Comparison of ENCODE assay signal across 7 mouse cellular contexts in the genomic region with DNA sequence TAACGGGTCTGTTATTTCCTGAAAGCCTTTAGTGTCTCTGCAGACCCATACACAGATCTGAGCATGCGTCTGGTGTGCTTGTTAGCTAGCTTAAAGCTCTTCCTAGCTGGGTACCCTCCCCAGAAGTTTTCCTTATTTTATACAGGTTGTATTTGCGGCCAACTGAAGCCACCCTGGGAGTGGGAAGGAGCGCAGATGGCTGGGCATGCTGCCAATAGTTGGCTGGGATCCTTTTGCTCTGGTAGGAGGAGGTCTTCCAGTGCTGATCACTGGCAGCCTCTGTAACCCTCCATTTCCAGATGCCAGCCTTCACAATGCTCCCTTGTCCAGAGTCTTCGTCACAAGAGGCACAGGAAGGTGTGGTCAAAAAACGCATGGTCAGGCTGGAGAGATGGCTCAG. TPM values are rescaled to one million over a fixed set of nuclear protein-coding genes. Genes with fewer than 3 reads are reported as not detected.
DNase-seq lines count a peak whose midpoint lies in the region; ATAC-seq lines count a peak whose summit lies in the region.

No protein-coding gene starts in this region.

- H3K9me3 ChIP-seq in neural tube, embryonic 12.5 days, result no peaks in the 10 kb centered on the region
- no peaks in the 10 kb centered on the region for H3K9me3 ChIP-seq in embryonic facial prominence, embryonic 13.5 days
- H3K9me3 ChIP-seq in hindbrain, embryonic 14.5 days (ENCODE audit: control insufficient read depth, low read length), result no peaks in the 10 kb centered on the region

- 56% methylated on average over 6 of the region's 6 CpGs for WGBS in neural tube, embryonic 12.5 days
- WGBS in embryonic facial prominence, embryonic 13.5 days, result 22% methylated on average over 6 of the region's 6 CpGs
- WGBS in hindbrain, embryonic 14.5 days, result 43% methylated on average over 6 of the region's 6 CpGs

- peak; percentile 68 for ATAC-seq in neural tube, embryonic 12.5 days (ENCODE audit: low FRiP score, low read depth)
- ATAC-seq in embryonic facial prominence, embryonic 13.5 days (ENCODE audit: insufficient number of reproducible peaks, insufficient read depth, low FRiP score, low TSS enrichment, low read depth), result peak; percentile 81; the same call in 1 of the 2 replicates
- peak; percentile 88 for ATAC-seq in hindbrain, embryonic 14.5 days (ENCODE audit: low FRiP score)

- no peak overlapping the region for H3K4me2 ChIP-seq in neural tube, embryonic 12.5 days (replicated peaks)
- H3K4me2 ChIP-seq in embryonic facial prominence, embryonic 13.5 days, result peak overlapping the region; percentile 10; the same call in 1 of the 2 replicates
- no peak overlapping the region for H3K4me2 ChIP-seq in hindbrain, embryonic 14.5 days (replicated peaks)

- H3K4me3 ChIP-seq in neural tube, embryonic 12.5 days, result no peak overlapping the region
- no peak overlapping the region for H3K4me3 ChIP-seq in embryonic facial prominence, embryonic 13.5 days
- H3K4me3 ChIP-seq in hindbrain, embryonic 14.5 days (replicated peaks; ENCODE audit: low read length), result no peak overlapping the region

- no peaks in the 10 kb centered on the region for H3K27me3 ChIP-seq in neural tube, embryonic 12.5 days (replicated peaks)
- H3K27me3 ChIP-seq in embryonic facial prominence, embryonic 13.5 days, result no peaks in the 10 kb centered on the region
- H3K27me3 ChIP-seq in hindbrain, embryonic 14.5 days (ENCODE audit: control insufficient read depth, insufficient read depth, low read length), result no peaks in the 10 kb centered on the region

- H3K36me3 ChIP-seq in neural tube, embryonic 12.5 days, result peaks cover 8% of the 10 kb centered on the region
- H3K36me3 ChIP-seq in embryonic facial prominence, embryonic 13.5 days, result peaks cover 14% of the 10 kb centered on the region
- peaks cover 24% of the 10 kb centered on the region for H3K36me3 ChIP-seq in hindbrain, embryonic 14.5 days (replicated peaks; ENCODE audit: control insufficient read depth, insufficient read depth)

- no peak overlapping the region for H3K27ac ChIP-seq in neural tube, embryonic 12.5 days
- peak overlapping the region; percentile 75 for H3K27ac ChIP-seq in embryonic facial prominence, embryonic 13.5 days
- H3K27ac ChIP-seq in hindbrain, embryonic 14.5 days, result peak overlapping the region; percentile 54

- H3K4me1 ChIP-seq in neural tube, embryonic 12.5 days, result peaks cover 9% of the 10 kb centered on the region; the same call in 1 of the 2 replicates
- H3K4me1 ChIP-seq in embryonic facial prominence, embryonic 13.5 days, result peaks cover 21% of the 10 kb centered on the region
- no peaks in the 10 kb centered on the region for H3K4me1 ChIP-seq in hindbrain, embryonic 14.5 days (replicated peaks; ENCODE audit: control insufficient read depth, insufficient read depth, low read length)

- no peak for DNase-seq in neural tube, embryonic 10.5 days (ENCODE audit: extremely low spot score, low spot score)
- DNase-seq in hindbrain, embryonic 14.5 days (ENCODE audit: low spot score), result peak; percentile 78
- peak; percentile 30 for DNase-seq in left cerebral cortex, adult 11 months (ENCODE audit: low spot score)
- peak; percentile 22 for DNase-seq in ovary, postnatal 14 days (ENCODE audit: low spot score)
- DNase-seq in c-Kit-positive CD71-positive TER-119-positive erythroid progenitor cells, embryonic 14.5 days (ENCODE audit: low spot score), result no peak

- no peak overlapping the region for H3K9ac ChIP-seq in neural tube, embryonic 12.5 days
- H3K9ac ChIP-seq in embryonic facial prominence, embryonic 13.5 days, result no peak overlapping the region
- H3K9ac ChIP-seq in hindbrain, embryonic 14.5 days, result no peak overlapping the region

RNA-seq across cellular contexts. Expression of gene Gm35549, which starts 7.0 kb away (rescaled TPM):
- 0.34 TPM in 1 of 2 replicates, not detected in the other for polyA plus RNA-seq in neural tube, embryonic 12.5 days (2016; fragmentation: Nextera tagmentation; extraction: Ambion mirVana)
- polyA plus RNA-seq in embryonic facial prominence, embryonic 13.5 days (2015; fragmentation: Nextera tagmentation; extraction: Ambion mirVana), result 0.62 and 0.73 TPM in 2 replicates
- 0.56 and 0.95 TPM in 2 replicates for polyA plus RNA-seq in hindbrain, embryonic 14.5 days (2014; fragmentation: Nextera tagmentation; extraction: Ambion mirVana)

RNA-seq across cellular contexts. Expression of gene Zfp445, which starts 29.0 kb away (rescaled TPM):
- polyA plus RNA-seq in neural tube, embryonic 12.5 days (2016; fragmentation: Nextera tagmentation; extraction: Ambion mirVana), result 101 and 115 TPM in 2 replicates
- 78.0 and 80.8 TPM in 2 replicates for polyA plus RNA-seq in embryonic facial prominence, embryonic 13.5 days (2015; fragmentation: Nextera tagmentation; extraction: Ambion mirVana)
- 97.7 and 104 TPM in 2 replicates for polyA plus RNA-seq in hindbrain, embryonic 14.5 days (2014; fragmentation: Nextera tagmentation; extraction: Ambion mirVana)

RNA-seq across cellular contexts. Expression of gene Tcaim, which starts 31.5 kb away (rescaled TPM):
- 7.1 and 7.8 TPM in 2 replicates for polyA plus RNA-seq in neural tube, embryonic 12.5 days (2016; fragmentation: Nextera tagmentation; extraction: Ambion mirVana)
- polyA plus RNA-seq in embryonic facial prominence, embryonic 13.5 days (2015; fragmentation: Nextera tagmentation; extraction: Ambion mirVana), result 7.5 and 8.6 TPM in 2 replicates
- 8.3 and 10.2 TPM in 2 replicates for polyA plus RNA-seq in hindbrain, embryonic 14.5 days (2014; fragmentation: Nextera tagmentation; extraction: Ambion mirVana)

RNA-seq across cellular contexts. Expression of gene Zkscan7, which starts 48.7 kb away (rescaled TPM):
- 4.0 and 4.8 TPM in 2 replicates for polyA plus RNA-seq in neural tube, embryonic 12.5 days (2016; fragmentation: Nextera tagmentation; extraction: Ambion mirVana)
- polyA plus RNA-seq in embryonic facial prominence, embryonic 13.5 days (2015; fragmentation: Nextera tagmentation; extraction: Ambion mirVana), result 5.6 and 5.9 TPM in 2 replicates
- polyA plus RNA-seq in hindbrain, embryonic 14.5 days (2014; fragmentation: Nextera tagmentation; extraction: Ambion mirVana), result 1.9 and 2.2 TPM in 2 replicates

Comparison
In these comparisons a context has a peak if more than half of its experiments do, and no peak if none do; other contexts are left out.
1. DNase-seq: peak in hindbrain, embryonic 14.5 days (single experiment), left cerebral cortex, adult 11 months (single experiment) and ovary, postnatal 14 days (single experiment); none in neural tube, embryonic 10.5 days (single experiment) and c-Kit-positive CD71-positive TER-119-positive erythroid progenitor cells, embryonic 14.5 days (single experiment).
2. Peak in every context shown above with its lines, with median percentiles within 50 percentile points of each other: ATAC-seq.